Mouse (Mus musculus) intestine, embryonic 16.5 days (tissue): ENCODE results near the gene Rnf150. TPM values are rescaled to one million over a fixed set of nuclear protein-coding genes. Genes with fewer than 3 reads are reported as not detected.

ENCODE experiments used
- ATAC-seq: fragments of 200-750 bp; cut with Nextera tagmentation; 2 replicates; pipeline ENCODE4 v1.8.0; 2017; ENCODE audit warnings: moderate TSS enrichment, moderate library complexity
- H3K27ac ChIP-seq: fragments of 300-500 bp; sonication (generic); 2 replicates; pipeline ENCODE4 v1.5.1; 2014; ENCODE audit warnings: mild to moderate bottlenecking, low read length
- H3K27me3 ChIP-seq: fragments of 300-500 bp; sonication (generic); replicated peaks from 2 replicates; pipeline ENCODE4 v1.6.1; 2014; ENCODE audit warnings: low read length, control low read depth, mixed read lengths; ENCODE audit not compliant: control insufficient read depth, insufficient read depth
- H3K36me3 ChIP-seq: fragments of 300-500 bp; sonication (generic); 2 replicates; pipeline ENCODE4 v1.6.1; 2014; ENCODE audit warnings: low read length, control low read depth; ENCODE audit not compliant: control insufficient read depth, insufficient read depth
- H3K4me1 ChIP-seq: fragments of 300-500 bp; sonication (generic); 2 replicates; pipeline ENCODE4 v1.6.1; 2014; ENCODE audit warnings: low read length, control low read depth, mixed read lengths; ENCODE audit not compliant: control insufficient read depth, insufficient read depth
- H3K4me2 ChIP-seq: fragments of 300-500 bp; sonication (generic); 2 replicates; pipeline ENCODE4 v1.6.1; 2014; ENCODE audit warnings: low read depth, low read length, control low read depth
- H3K4me3 ChIP-seq: fragments of 300-500 bp; sonication (generic); 2 replicates; pipeline ENCODE4 v1.5.1; 2014; ENCODE audit warnings: mild to moderate bottlenecking, low read length
- H3K9ac ChIP-seq: fragments of 300-500 bp; sonication (generic); 2 replicates; pipeline ENCODE4 v1.6.1; 2014; ENCODE audit warnings: low read depth, low read length
- H3K9me3 ChIP-seq: fragments of 300-500 bp; sonication (generic); 2 replicates; pipeline ENCODE4 v1.6.1; 2016; ENCODE audit warnings: low read length, control low read depth; ENCODE audit not compliant: control insufficient read depth
- WGBS: fragments of 180-500 bp; shearing (Covaris S2); extraction: QIAGEN DNeasy Blood & Tissue Kit; methylation state at CpG from one replicate; pipeline ENCODE4 v1.1.7; 2014; 5-methylcytosine and 5-hydroxymethylcytosine counted together
- polyA plus RNA-seq: library from polyadenylated mRNA; unstranded; fragments of >200 nt; fragmentation: Nextera tagmentation; extraction: Ambion mirVana; gene quantifications from 2 replicates; pipeline ENCODE4 v1.2.1, GENCODE M21; 2015

The Rnf150 gene
- polyA plus RNA-seq, 1 experiment from 2014 or later: 0.77 TPM

DNA sequence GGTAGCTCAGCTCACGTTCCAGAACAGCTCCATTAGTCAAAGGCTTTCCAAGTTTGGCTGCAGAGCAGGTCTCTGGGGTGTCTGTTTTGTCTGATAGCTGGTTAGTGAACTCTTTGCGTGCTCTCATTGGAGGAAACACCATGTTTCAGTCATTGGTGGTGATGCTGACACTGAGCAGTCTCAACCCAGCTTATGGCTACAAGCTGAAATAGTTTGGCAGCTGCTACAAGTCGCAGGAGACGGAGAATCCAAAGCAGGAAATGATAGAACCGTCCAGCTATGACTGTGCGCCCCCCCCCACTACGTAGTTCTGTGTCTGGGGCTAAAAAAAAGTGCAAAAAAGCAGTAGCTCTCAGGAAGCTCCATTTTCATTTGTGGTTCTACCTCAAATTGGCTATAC, 12.0 kb downstream of the Rnf150 start:
- H3K4me2 ChIP-seq: no peak overlapping the region
- H3K4me1 ChIP-seq: peaks cover 5% of the 10 kb centered on the region
- ATAC-seq: peak; percentile 48; the same call in 1 of the 2 replicates
- no peaks in the 10 kb centered on the region for H3K9me3 ChIP-seq
- H3K4me3 ChIP-seq: no peak overlapping the region
- H3K9ac ChIP-seq: no peak overlapping the region
- no peaks in the 10 kb centered on the region for H3K36me3 ChIP-seq
- no peaks in the 10 kb centered on the region for H3K27me3 ChIP-seq
- WGBS: 54% methylated on average over 7 of the region's 7 CpGs
- H3K27ac ChIP-seq: no peak overlapping the region

DNA sequence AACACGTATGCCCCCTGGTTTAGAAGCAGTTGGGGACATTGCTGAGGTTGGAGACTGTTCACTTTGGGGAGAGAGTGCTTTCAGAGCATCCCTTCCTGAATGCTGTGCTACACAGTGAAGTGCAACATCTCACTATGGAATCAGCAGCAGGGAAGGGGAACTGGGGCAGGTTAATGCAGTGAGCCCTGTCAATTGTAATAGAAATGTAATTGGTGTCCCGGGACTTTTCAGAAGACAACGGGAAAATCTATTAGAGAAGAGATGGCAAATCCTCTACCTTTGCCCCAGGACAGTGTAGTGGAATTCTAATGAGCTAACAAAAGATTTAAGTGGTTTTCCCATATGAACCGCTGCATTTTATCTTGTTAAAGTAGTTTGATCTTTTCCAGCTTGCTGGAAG, 21.3 kb downstream of the Rnf150 start:
- no peaks in the 10 kb centered on the region for H3K27me3 ChIP-seq
- no peak overlapping the region for H3K9ac ChIP-seq
- H3K4me3 ChIP-seq: no peak overlapping the region
- 80% methylated on average over 4 of the region's 4 CpGs for WGBS
- H3K27ac ChIP-seq: no peak overlapping the region
- no peaks in the 10 kb centered on the region for H3K4me1 ChIP-seq
- no peak overlapping the region for H3K4me2 ChIP-seq
- H3K9me3 ChIP-seq: no peaks in the 10 kb centered on the region
- no peaks in the 10 kb centered on the region for H3K36me3 ChIP-seq
- no peak for ATAC-seq

DNA sequence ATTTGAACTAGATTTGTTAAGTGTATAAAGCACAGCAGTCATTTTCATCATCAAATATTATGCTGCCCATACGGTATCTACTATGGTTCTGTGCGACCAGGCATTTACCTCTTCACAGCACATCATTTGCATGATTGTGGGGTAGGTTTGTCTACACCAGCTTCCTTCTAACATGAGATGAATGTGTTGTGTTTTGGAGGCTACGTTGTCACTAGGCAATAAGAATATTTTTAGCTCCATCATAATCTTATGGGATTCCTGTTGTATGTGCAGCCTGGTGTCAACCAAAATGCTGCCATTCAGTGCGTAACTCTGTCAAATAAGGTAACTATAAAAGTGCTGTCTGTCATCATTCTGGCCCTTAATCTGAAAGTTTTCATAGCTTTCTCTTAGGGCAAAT, 24.1 kb downstream of the Rnf150 start:
- Histone ChIP-seq H3K36me3 (no peaks in the 10 kb centered on the region), H3K9ac (no peak overlapping the region), H3K4me2 (no peak overlapping the region), H3K9me3 (no peaks in the 10 kb centered on the region), H3K27me3 (no peaks in the 10 kb centered on the region), H3K4me1 (no peaks in the 10 kb centered on the region), H3K27ac (no peak overlapping the region), H3K4me3 (no peak overlapping the region)
- no peak for ATAC-seq
- 96% methylated on average over 4 of the region's 4 CpGs for WGBS

DNA sequence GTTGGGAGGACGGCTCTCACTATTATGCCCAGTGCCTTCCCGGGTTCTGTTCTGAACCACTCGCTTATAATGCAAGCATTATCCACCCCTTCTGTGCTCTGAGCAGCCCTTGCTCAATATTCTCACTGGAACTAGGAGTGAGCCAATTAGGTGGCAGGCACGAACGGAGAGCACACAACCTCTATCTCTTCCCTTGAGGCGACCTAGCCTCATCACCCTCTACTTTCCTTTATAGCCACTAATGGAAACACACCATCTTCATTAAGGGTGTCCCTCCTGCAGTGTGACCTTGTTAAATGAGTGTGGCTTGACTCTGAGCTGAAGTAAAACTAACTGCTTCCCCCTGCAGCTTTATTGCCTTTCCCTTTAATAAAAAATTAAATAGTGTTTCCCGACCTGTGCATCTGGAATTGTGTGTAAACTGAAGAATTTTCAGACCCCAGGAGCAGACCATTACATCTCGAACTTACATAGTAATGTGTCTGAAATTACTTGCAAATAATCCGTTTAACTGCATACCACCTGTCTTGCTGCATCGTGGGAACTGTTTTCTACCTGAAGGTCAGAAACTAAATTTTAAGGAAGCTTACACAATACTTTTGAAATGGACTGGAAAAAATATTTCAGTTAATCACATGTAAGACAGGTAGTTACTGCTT, 26.0 kb downstream of the Rnf150 start:
- no peak overlapping the region for H3K27ac ChIP-seq
- 78% methylated on average over 10 of the region's 10 CpGs for WGBS
- no peak overlapping the region for H3K9ac ChIP-seq
- ATAC-seq: no peak
- no peak overlapping the region for H3K4me3 ChIP-seq
- H3K4me1 ChIP-seq: no peaks in the 10 kb centered on the region
- H3K27me3 ChIP-seq: no peaks in the 10 kb centered on the region
- H3K36me3 ChIP-seq: no peaks in the 10 kb centered on the region
- H3K9me3 ChIP-seq: no peaks in the 10 kb centered on the region
- H3K4me2 ChIP-seq: no peak overlapping the region

DNA sequence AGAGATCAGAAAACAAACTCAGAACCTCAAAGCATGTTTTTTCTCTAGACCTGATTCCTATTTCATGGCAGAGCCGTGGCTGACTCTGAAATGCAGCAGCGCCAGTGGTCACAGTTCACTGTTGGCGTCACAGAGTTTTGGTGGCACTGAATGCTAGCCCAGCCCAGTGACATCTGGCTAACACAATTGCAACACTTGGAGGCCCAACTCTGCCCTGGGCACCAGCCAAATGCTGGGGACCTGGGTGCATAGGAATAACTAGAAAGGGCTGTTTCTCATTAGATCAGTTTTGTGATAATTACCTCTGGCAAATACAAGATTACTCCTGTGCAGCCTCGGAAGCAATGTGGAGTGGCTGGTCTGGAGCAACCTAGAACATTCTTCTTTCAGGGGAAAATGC, 31.9 kb downstream of the Rnf150 start:
- Histone ChIP-seq H3K27ac (no peak overlapping the region), H3K4me2 (no peak overlapping the region), H3K9ac (no peak overlapping the region), H3K27me3 (no peaks in the 10 kb centered on the region), H3K4me3 (no peak overlapping the region), H3K36me3 (no peaks in the 10 kb centered on the region), H3K4me1 (no peaks in the 10 kb centered on the region), H3K9me3 (no peaks in the 10 kb centered on the region)
- WGBS: 83% methylated on average over 4 of the region's 4 CpGs
- ATAC-seq: no peak

DNA sequence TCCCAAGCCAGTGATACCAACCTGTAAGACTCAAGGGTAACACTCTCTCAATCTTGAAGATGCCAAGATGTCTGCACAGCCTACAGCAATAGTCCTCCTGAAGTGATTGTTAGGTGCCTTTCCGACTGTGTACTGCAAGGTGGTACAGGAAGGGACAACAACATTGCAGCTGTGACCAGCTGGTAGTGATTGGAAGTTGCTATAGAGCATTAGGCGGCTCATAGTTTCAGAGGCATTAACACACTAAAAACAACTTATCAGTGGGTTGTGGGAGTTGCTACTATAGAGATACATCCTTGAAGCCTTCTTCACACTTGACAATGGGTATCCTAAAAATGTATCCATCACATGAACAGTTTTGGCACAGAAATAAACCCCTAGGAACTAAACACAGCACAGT, 33.6 kb downstream of the Rnf150 start:
- WGBS: 94% methylated on average over 2 of the region's 2 CpGs
- H3K4me1 ChIP-seq: no peaks in the 10 kb centered on the region
- no peaks in the 10 kb centered on the region for H3K9me3 ChIP-seq
- ATAC-seq: no peak
- H3K4me2 ChIP-seq: no peak overlapping the region
- no peak overlapping the region for H3K27ac ChIP-seq
- no peaks in the 10 kb centered on the region for H3K36me3 ChIP-seq
- no peak overlapping the region for H3K9ac ChIP-seq
- no peak overlapping the region for H3K4me3 ChIP-seq
- H3K27me3 ChIP-seq: no peaks in the 10 kb centered on the region

DNA sequence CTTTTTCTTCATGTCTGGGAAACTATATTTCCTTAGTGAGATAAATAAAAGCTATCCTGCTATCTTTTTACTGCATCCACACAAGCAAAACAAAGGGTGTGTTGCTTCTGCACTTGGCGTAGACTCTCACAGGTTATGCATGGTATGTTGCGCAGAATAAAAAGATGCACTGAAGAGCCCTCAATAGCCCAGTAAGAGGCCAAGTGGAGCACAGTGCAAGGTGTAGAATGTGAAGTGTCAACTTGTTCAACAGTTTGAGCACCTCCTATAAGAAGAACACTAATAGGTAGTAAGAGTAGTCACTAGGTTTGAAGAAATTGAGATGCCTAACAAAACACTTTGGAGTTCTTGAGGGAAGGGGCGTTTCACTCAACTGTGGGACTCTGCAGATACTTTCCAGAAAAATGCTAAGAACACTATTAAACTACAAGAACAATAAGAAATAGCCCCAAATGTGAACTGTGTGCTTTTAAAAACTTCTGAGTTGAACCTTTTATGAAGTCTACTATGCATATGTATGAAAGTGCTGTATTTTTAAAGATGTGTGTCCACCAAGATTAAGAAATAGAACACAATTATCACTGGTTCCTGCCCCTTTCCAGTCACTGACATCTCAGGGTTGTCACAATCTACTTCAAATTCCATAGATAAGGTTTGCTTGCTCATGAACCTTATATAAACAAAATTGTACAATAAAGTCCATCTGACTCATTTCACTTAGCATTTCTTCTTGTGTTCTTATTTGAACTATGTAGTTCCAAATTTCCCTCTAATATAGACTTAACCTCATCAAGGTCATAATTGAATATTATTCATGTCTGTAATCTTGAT, 34.7 kb downstream of the Rnf150 start:
- no peak for ATAC-seq
- Histone ChIP-seq H3K27ac (no peak overlapping the region), H3K27me3 (no peaks in the 10 kb centered on the region), H3K4me2 (no peak overlapping the region), H3K9ac (no peak overlapping the region), H3K4me1 (no peaks in the 10 kb centered on the region), H3K9me3 (no peaks in the 10 kb centered on the region), H3K4me3 (no peak overlapping the region), H3K36me3 (no peaks in the 10 kb centered on the region)
- 90% methylated on average over 3 of the region's 3 CpGs for WGBS

DNA sequence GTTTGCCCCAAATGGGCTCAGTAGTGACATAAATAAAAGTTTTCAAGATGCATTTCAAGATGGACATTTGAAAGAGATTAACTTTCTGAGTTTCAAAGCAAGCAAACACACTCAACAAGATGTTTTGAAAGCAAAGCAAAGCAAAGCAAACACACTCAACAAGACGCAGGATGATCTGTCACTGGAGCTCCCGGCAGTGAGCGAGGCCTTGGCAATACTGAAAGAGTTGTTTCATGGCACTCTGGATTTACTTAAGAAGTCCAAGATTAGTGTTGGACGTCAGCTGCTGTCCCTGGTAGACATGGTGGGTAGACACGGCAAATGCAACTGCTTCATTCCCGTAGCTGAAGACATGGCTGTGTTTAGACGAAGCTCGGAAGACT, 35.3 kb downstream of the Rnf150 start:
- WGBS: 71% methylated on average over 8 of the region's 8 CpGs
- no peak for ATAC-seq

DNA sequence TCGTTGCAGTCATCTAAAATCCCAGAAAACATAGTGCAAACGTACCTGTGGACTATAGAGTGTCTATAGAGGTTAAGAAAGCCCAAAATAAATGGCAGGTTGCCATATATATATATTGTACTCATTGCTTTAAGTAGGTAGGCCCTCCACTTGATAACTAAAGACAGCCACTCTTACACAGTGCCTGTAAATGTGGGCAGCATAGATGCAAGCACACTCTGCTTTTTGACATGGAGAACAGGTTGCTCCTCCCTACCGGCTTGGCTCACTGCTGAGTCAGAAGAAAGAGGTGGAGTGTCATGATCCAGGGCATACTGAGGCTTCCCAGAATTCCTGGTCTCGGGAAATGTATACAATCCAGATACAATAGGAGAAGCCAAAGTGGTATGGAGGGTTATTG, 37.8 kb downstream of the Rnf150 start:
- Histone ChIP-seq H3K4me2 (no peak overlapping the region), H3K9me3 (no peaks in the 10 kb centered on the region), H3K4me1 (no peaks in the 10 kb centered on the region), H3K9ac (no peak overlapping the region), H3K36me3 (no peaks in the 10 kb centered on the region), H3K4me3 (no peak overlapping the region), H3K27ac (no peak overlapping the region), H3K27me3 (no peaks in the 10 kb centered on the region)
- WGBS: 82% methylated on average over 4 of the region's 4 CpGs
- ATAC-seq: no peak

More for the DNA sequence above, 35.3 kb downstream of the Rnf150 start:
- Histone ChIP-seq H3K4me2 (no peak overlapping the region), H3K36me3 (no peaks in the 10 kb centered on the region), H3K9ac (no peak overlapping the region), H3K27ac (no peak overlapping the region), H3K9me3 (no peaks in the 10 kb centered on the region), H3K4me3 (no peak overlapping the region), H3K4me1 (no peaks in the 10 kb centered on the region), H3K27me3 (no peaks in the 10 kb centered on the region)
